Mouse (Mus musculus) liver, embryonic 11.5 days (tissue): ENCODE measurements around the gene Akt3. TPM values are rescaled to one million over a fixed set of nuclear protein-coding genes. Genes with fewer than 3 reads are reported as not detected.

Source experiments
- ATAC-seq: fragments of 200-750 bp; cut with Nextera tagmentation; replicated peaks from 2 replicates; pipeline ENCODE4 v1.8.0; 2017; ENCODE audit warnings: moderate number of reproducible peaks, mild to moderate bottlenecking, moderate TSS enrichment, moderate library complexity; ENCODE audit not compliant: low FRiP score
- DNase-seq: peaks from one replicate; pipeline ENCODE4 v3.0.0-alpha.2; 2017; ENCODE audit warnings: low spot score
- H3K27ac ChIP-seq: fragments of 300-500 bp; sonication (generic); 2 replicates; pipeline ENCODE4 v1.5.1; 2014; ENCODE audit warnings: mild to moderate bottlenecking, low read depth, low read length, control low read depth
- H3K27me3 ChIP-seq: fragments of 300-500 bp; sonication (generic); replicated peaks from 2 replicates; pipeline ENCODE4 v1.6.1; 2014; ENCODE audit warnings: low read length, mixed read lengths; ENCODE audit not compliant: control insufficient read depth, insufficient read depth
- H3K36me3 ChIP-seq: fragments of 300-500 bp; sonication (generic); 2 replicates; pipeline ENCODE4 v1.6.1; 2014; ENCODE audit warnings: mild to moderate bottlenecking, low read length, moderate library complexity, mixed read lengths; ENCODE audit not compliant: control insufficient read depth, insufficient read depth
- H3K4me1 ChIP-seq: fragments of 300-500 bp; sonication (generic); replicated peaks from 2 replicates; pipeline ENCODE4 v1.6.1; 2014; ENCODE audit warnings: low read length, mixed read lengths; ENCODE audit not compliant: control insufficient read depth, insufficient read depth
- H3K4me2 ChIP-seq: fragments of 300-500 bp; sonication (generic); 2 replicates; pipeline ENCODE4 v1.6.1; 2014; ENCODE audit warnings: mild to moderate bottlenecking, control low read depth, moderate library complexity
- H3K4me3 ChIP-seq: fragments of 300-500 bp; sonication (generic); 2 replicates; pipeline ENCODE4 v1.5.1; 2014; ENCODE audit warnings: low read depth, low read length, control low read depth
- H3K9ac ChIP-seq: fragments of 300-500 bp; sonication (generic); 2 replicates; pipeline ENCODE4 v1.6.1; 2014; ENCODE audit warnings: low read depth, low read length, control low read depth
- H3K9me3 ChIP-seq: fragments of 300-500 bp; sonication (generic); 2 replicates; pipeline ENCODE4 v1.6.1; 2016; ENCODE audit warnings: low read length, inconsistent platforms, mixed read lengths; ENCODE audit not compliant: control insufficient read depth
- WGBS: fragments of 180-500 bp; shearing (Covaris S2); extraction: QIAGEN DNeasy Blood & Tissue Kit; methylation state at CpG from one replicate; pipeline ENCODE4 v1.1.7; 2014; 5-methylcytosine and 5-hydroxymethylcytosine counted together
- polyA plus RNA-seq: library from polyadenylated mRNA; unstranded; fragments of >200 nt; fragmentation: Nextera tagmentation; extraction: Ambion mirVana; gene quantifications from 2 replicates; pipeline ENCODE4 v1.2.1, GENCODE M21; 2014

The Akt3 gene
- polyA plus RNA-seq, 1 experiment from 2014 or later, result 4.3 TPM

DNA sequence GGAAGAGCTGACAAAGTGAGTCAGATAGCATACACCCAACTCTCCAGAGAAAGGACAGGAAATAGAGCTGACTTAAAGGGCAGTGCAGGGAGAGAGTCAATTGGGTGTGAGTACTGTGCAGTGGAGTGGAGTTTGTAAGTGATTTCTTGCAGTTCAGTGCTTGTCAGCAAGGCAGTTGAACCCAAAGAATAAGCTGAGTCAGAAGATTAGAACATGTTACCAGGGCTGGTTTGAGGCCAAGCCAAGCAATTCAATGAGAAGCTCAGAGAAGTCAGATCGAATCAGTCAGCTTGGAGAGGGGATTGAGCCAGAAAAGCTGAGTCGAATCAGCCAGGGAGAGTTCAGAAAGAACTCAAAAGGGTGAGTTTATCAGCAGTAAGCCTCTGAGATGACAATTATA lies 196.2 kb downstream of the Akt3 start:
- Histone ChIP-seq H3K36me3 (no peaks in the 10 kb centered on the region), H3K4me2 (no peak overlapping the region), H3K9me3 (no peaks in the 10 kb centered on the region), H3K27me3 (no peaks in the 10 kb centered on the region), H3K27ac (no peak overlapping the region), H3K9ac (no peak overlapping the region), H3K4me3 (no peak overlapping the region), H3K4me1 (no peaks in the 10 kb centered on the region)
- DNase-seq, result no peak
- ATAC-seq, result no peak
- WGBS, result 83% methylated on average over 2 of the region's 2 CpGs

GRCm38 (mm10) chr1:177054891-177055290 lies 203.1 kb downstream of the Akt3 start:
- H3K4me3 ChIP-seq, result no peak overlapping the region

GRCm38 (mm10) chr1:177051366-177051963 lies 206.5 kb downstream of the Akt3 start:
- no peak overlapping the region for H3K4me2 ChIP-seq
- H3K27ac ChIP-seq, result no peak overlapping the region
- H3K9me3 ChIP-seq, result no peaks in the 10 kb centered on the region
- ATAC-seq (no peak), DNase-seq (no peak)
- H3K9ac ChIP-seq, result no peak overlapping the region
- H3K27me3 ChIP-seq, result no peaks in the 10 kb centered on the region
- WGBS, result 90% methylated on average over 11 of the region's 11 CpGs
- no peak overlapping the region for H3K4me3 ChIP-seq
- H3K36me3 ChIP-seq, result no peaks in the 10 kb centered on the region
- no peaks in the 10 kb centered on the region for H3K4me1 ChIP-seq

More at GRCm38 (mm10) chr1:177054891-177055290, 203.1 kb downstream of the Akt3 start:
- Histone ChIP-seq H3K9me3 (no peaks in the 10 kb centered on the region), H3K4me2 (no peak overlapping the region), H3K36me3 (no peaks in the 10 kb centered on the region), H3K9ac (no peak overlapping the region), H3K27me3 (no peaks in the 10 kb centered on the region), H3K27ac (no peak overlapping the region), H3K4me1 (no peaks in the 10 kb centered on the region)
- DNase-seq (no peak), ATAC-seq (no peak)
- WGBS, result 75% methylated on average over 2 of the region's 2 CpGs

GRCm38 (mm10) chr1:177048773-177049172 lies 209.2 kb downstream of the Akt3 start:
- ATAC-seq (no peak), DNase-seq (no peak)
- Histone ChIP-seq H3K4me1 (no peaks in the 10 kb centered on the region; the same call in 1 of the 2 replicates), H3K4me2 (no peak overlapping the region), H3K4me3 (no peak overlapping the region), H3K27ac (no peak overlapping the region), H3K36me3 (no peaks in the 10 kb centered on the region), H3K9me3 (no peaks in the 10 kb centered on the region), H3K9ac (no peak overlapping the region), H3K27me3 (no peaks in the 10 kb centered on the region)
- WGBS, result 89% methylated on average over 2 of the region's 2 CpGs

GRCm38 (mm10) chr1:177046963-177047362 lies 211.0 kb downstream of the Akt3 start:
- H3K4me1 ChIP-seq, result no peaks in the 10 kb centered on the region; the same call in 1 of the 2 replicates
- H3K9ac ChIP-seq, result no peak overlapping the region
- DNase-seq (no peak), ATAC-seq (no peak)
- no peak overlapping the region for H3K4me2 ChIP-seq
- no peak overlapping the region for H3K4me3 ChIP-seq
- H3K27me3 ChIP-seq, result no peaks in the 10 kb centered on the region
- no peaks in the 10 kb centered on the region for H3K36me3 ChIP-seq
- 77% methylated on average over 2 of the region's 2 CpGs for whole genome bisulfite sequencing
- H3K9me3 ChIP-seq, result no peaks in the 10 kb centered on the region
- H3K27ac ChIP-seq, result no peak overlapping the region

- H3K4me1 ChIP-seq, result no peaks in the 10 kb centered on the region; the same call in 1 of the 2 replicates
- no peaks in the 10 kb centered on the region for H3K27me3 ChIP-seq
- no peak overlapping the region for H3K27ac ChIP-seq
- H3K4me2 ChIP-seq, result no peak overlapping the region
- H3K4me3 ChIP-seq, result no peak overlapping the region
- no peaks in the 10 kb centered on the region for H3K36me3 ChIP-seq
- no peak for ATAC-seq
- H3K9ac ChIP-seq, result no peak overlapping the region
- no peaks in the 10 kb centered on the region for H3K9me3 ChIP-seq
- no peak for DNase-seq
These were observed 212.1 kb downstream of the Akt3 start for GRCm38 (mm10) chr1:177045885-177046284.

- no peak for ATAC-seq
These were observed 217.9 kb downstream of the Akt3 start for GRCm38 (mm10) chr1:177040058-177040457.

GRCm38 (mm10) chr1:177039093-177039674 lies 218.8 kb downstream of the Akt3 start:
- H3K4me2 ChIP-seq, result no peak overlapping the region
- DNase-seq, result no peak
- ATAC-seq, result no peak
- no peaks in the 10 kb centered on the region for H3K36me3 ChIP-seq
- H3K27ac ChIP-seq, result no peak overlapping the region
- 75% methylated on average over 6 of the region's 6 CpGs for WGBS
- no peaks in the 10 kb centered on the region for H3K4me1 ChIP-seq
- no peak overlapping the region for H3K9ac ChIP-seq
- no peak overlapping the region for H3K4me3 ChIP-seq
- no peaks in the 10 kb centered on the region for H3K9me3 ChIP-seq
- no peaks in the 10 kb centered on the region for H3K27me3 ChIP-seq

More at GRCm38 (mm10) chr1:177040058-177040457, 217.9 kb downstream of the Akt3 start:
- WGBS, result 66% methylated on average over 4 of the region's 4 CpGs
- no peak overlapping the region for H3K4me2 ChIP-seq
- H3K4me1 ChIP-seq, result no peaks in the 10 kb centered on the region
- DNase-seq, result no peak
- no peak overlapping the region for H3K9ac ChIP-seq
- no peaks in the 10 kb centered on the region for H3K36me3 ChIP-seq
- H3K9me3 ChIP-seq, result no peaks in the 10 kb centered on the region
- no peak overlapping the region for H3K27ac ChIP-seq
- H3K4me3 ChIP-seq, result no peak overlapping the region
- H3K27me3 ChIP-seq, result no peaks in the 10 kb centered on the region

- no peak for ATAC-seq
- 70% methylated on average over 2 of the region's 2 CpGs for WGBS
- Histone ChIP-seq H3K4me2 (no peak overlapping the region), H3K4me3 (no peak overlapping the region), H3K27ac (no peak overlapping the region), H3K9ac (no peak overlapping the region), H3K9me3 (no peaks in the 10 kb centered on the region), H3K4me1 (no peaks in the 10 kb centered on the region), H3K36me3 (no peaks in the 10 kb centered on the region), H3K27me3 (no peaks in the 10 kb centered on the region)
- no peak for DNase-seq
These were observed 219.6 kb downstream of the Akt3 start for GRCm38 (mm10) chr1:177038383-177038782.
